22 mouse cellular contexts compared by ENCODE assay signal in genomic region chr4:142460468-142461086, GRCm38 (mm10).
DNase-seq lines count a peak whose midpoint lies in the region; ATAC-seq and TF ChIP-seq lines count a peak whose summit lies in the region.
"Had no signal": no experiment of that assay in that cellular context is flagged by ENCODE, and none has a peak within 500 bp of the region (broad histone marks: within the 10 kb centered on the region; RNA-seq: fewer than 3 reads in every experiment).

No protein-coding gene starts in this region.

- DNase-seq in brain, embryonic 14.5 days (ENCODE audit: low read depth), result peak; percentile 33
- DNase-seq in hindbrain, embryonic 10.5 days (ENCODE audit: low spot score), result no peak
- DNase-seq in urinary bladder, adult 18-20 months (ENCODE audit: low spot score in 2 of 2), result no peak
- DNase-seq in right cerebral cortex, postnatal 25 days, result no peak
- no peak for DNase-seq in layer of hippocampus, adult 8-10 months (ENCODE audit: low spot score in 2 of 2)
- DNase-seq: adrenal gland, adult 2 months; cerebellum, adult 18-20 months; cerebellum, postnatal 25 days; gastrocnemius, postnatal 10 days; kidney, adult 9 months; kidney, postnatal 4 days; layer of hippocampus, adult 9-11 months; liver, embryonic 13.5 days; lung, adult 2 months; lung, postnatal 14 days; right cerebral cortex, postnatal 14 days; spleen, adult 18-20 months had no signal

- H3K27ac ChIP-seq in hindbrain, embryonic 10.5 days, result peak overlapping the region; percentile 35; the same call in 1 of the 2 replicates
- H3K27ac ChIP-seq in hindbrain, embryonic 16.5 days (ENCODE audit: low read depth, low read length), result no peak overlapping the region
- peak overlapping the region; percentile 67 for H3K27ac ChIP-seq in neural tube, embryonic 13.5 days (replicated peaks)
- H3K27ac ChIP-seq: forebrain, embryonic 15.5 days; heart, embryonic 10.5 days; liver, embryonic 13.5 days had no signal

- H3K36me3 ChIP-seq in hindbrain, embryonic 10.5 days, result peaks cover 27% of the 10 kb centered on the region
- H3K36me3 ChIP-seq in hindbrain, embryonic 16.5 days (ENCODE audit: control insufficient read depth, insufficient read depth, low read length), result no peaks in the 10 kb centered on the region; the same call in 1 of the 2 replicates
- H3K36me3 ChIP-seq in neural tube, embryonic 13.5 days, result peaks cover 3% of the 10 kb centered on the region; the same call in 1 of the 2 replicates
- H3K36me3 ChIP-seq: forebrain, embryonic 15.5 days; heart, embryonic 10.5 days; liver, embryonic 13.5 days had no signal

- ATAC-seq in hindbrain, embryonic 16.5 days, result peak; percentile 39
- ATAC-seq in neural tube, embryonic 13.5 days (ENCODE audit: low read depth), result peak; percentile 28; the same call in 1 of the 2 replicates
- ATAC-seq: forebrain, embryonic 15.5 days; intestine, embryonic 16.5 days had no signal

- H3K4me2 ChIP-seq in hindbrain, embryonic 16.5 days (ENCODE audit: low read length), result no peak overlapping the region
- no peak overlapping the region for H3K4me2 ChIP-seq in neural tube, embryonic 13.5 days
- H3K4me2 ChIP-seq: forebrain, embryonic 15.5 days; liver, embryonic 13.5 days had no signal

- peaks cover 8% of the 10 kb centered on the region for H3K4me1 ChIP-seq in hindbrain, embryonic 10.5 days (replicated peaks)
- H3K4me1 ChIP-seq in hindbrain, embryonic 16.5 days (ENCODE audit: control insufficient read depth, insufficient read depth, low read depth, low read length), result peaks cover 5% of the 10 kb centered on the region
- peaks cover 8% of the 10 kb centered on the region for H3K4me1 ChIP-seq in neural tube, embryonic 13.5 days (replicated peaks)
- H3K4me1 ChIP-seq: forebrain, embryonic 15.5 days; heart, embryonic 10.5 days; liver, embryonic 13.5 days had no signal

- no peaks in the 10 kb centered on the region for H3K27me3 ChIP-seq in hindbrain, embryonic 10.5 days (ENCODE audit: insufficient read depth, poor library complexity, severe bottlenecking)
- no peaks in the 10 kb centered on the region for H3K27me3 ChIP-seq in hindbrain, embryonic 16.5 days (replicated peaks; ENCODE audit: control insufficient read depth, insufficient read depth, low read length)
- no peaks in the 10 kb centered on the region for H3K27me3 ChIP-seq in neural tube, embryonic 13.5 days
- H3K27me3 ChIP-seq: forebrain, embryonic 15.5 days; liver, embryonic 13.5 days had no signal

- 82% methylated on average over 13 of the region's 13 CpGs for WGBS in hindbrain, embryonic 10.5 days
- WGBS in hindbrain, embryonic 16.5 days, result 52% methylated on average over 13 of the region's 13 CpGs
- WGBS in neural tube, embryonic 13.5 days, result 52% methylated on average over 13 of the region's 13 CpGs

- peak overlapping the region; percentile 26; the same call in 1 of the 2 replicates for H3K9ac ChIP-seq in hindbrain, embryonic 16.5 days (ENCODE audit: low read depth, low read length)
- H3K9ac ChIP-seq in neural tube, embryonic 13.5 days, result 0 out of 2 replicates have a peak overlapping the region, but pooled peaks have one; percentile 27
- H3K9ac ChIP-seq: forebrain, embryonic 15.5 days; liver, embryonic 13.5 days had no signal

- no peak for TF ChIP-seq CTCF in brain, embryonic 14.5 days (IDR thresholded peaks at IDR 0.05; ENCODE audit: borderline replicate concordance, extremely low read depth, insufficient read depth, insufficient read length)

- H3K4me3 ChIP-seq in hindbrain, embryonic 10.5 days, result no peak overlapping the region
- no peak overlapping the region for H3K4me3 ChIP-seq in hindbrain, embryonic 16.5 days (ENCODE audit: low read length)
- no peak overlapping the region for H3K4me3 ChIP-seq in neural tube, embryonic 13.5 days
- H3K4me3 ChIP-seq: forebrain, embryonic 15.5 days; heart, embryonic 10.5 days; liver, embryonic 13.5 days had no signal

- peaks cover 6% of the 10 kb centered on the region for H3K9me3 ChIP-seq in hindbrain, embryonic 10.5 days
- no peaks in the 10 kb centered on the region for H3K9me3 ChIP-seq in hindbrain, embryonic 16.5 days (ENCODE audit: control insufficient read depth, low read length)
- no peaks in the 10 kb centered on the region for H3K9me3 ChIP-seq in neural tube, embryonic 13.5 days
- H3K9me3 ChIP-seq: forebrain, embryonic 15.5 days; heart, embryonic 10.5 days had no signal

- TF ChIP-seq POLR2A in brain, embryonic 14.5 days (IDR thresholded peaks at IDR 0.05; ENCODE audit: borderline replicate concordance, extremely low read depth, insufficient read depth, insufficient read length, poor library complexity, severe bottlenecking), result no peak
